Mouse (Mus musculus): ENCODE measurements around the gene Mettl23.
"Not testable (repeated sequence)": the region's sequence is repeated elsewhere in the genome, so short reads cannot be mapped to it uniquely, and the experiment has no call there.

The Mettl23 gene

DNA sequence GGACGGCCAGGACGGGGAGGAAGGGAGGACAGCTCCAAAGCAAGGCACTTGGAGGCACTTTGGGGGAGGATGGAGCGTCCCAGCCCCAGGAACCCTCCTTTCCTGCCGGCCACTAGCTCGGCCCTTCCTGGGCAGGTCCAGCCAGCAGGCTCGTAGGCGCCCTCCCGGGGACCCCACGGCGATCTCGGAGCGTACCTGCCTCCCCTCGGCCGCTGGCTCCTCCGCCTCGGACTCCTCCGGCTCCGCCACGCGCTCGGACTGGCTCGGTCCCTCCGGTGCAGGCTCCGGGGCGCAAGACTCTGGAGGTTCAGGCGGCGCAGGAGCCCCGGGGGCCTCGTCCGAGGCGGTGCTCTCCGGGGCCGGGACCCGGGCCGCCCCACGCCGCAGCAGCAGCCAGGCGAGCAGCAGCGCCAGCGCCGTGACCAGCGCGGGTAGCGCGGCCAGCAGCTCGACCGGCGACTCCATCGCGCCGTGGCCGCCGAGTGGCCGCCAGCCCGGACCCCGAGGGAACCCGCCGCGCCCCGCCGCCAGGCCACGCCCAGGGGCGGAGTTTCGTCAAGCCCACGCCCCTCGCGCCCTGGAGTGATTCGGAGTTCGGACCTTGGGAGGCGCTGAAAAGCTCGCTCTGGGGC lies 15.4 kb upstream of the Mettl23 start, which contains the start of gene Mxra7:
Mxra7 (minus strand) TSS at position 513 of the 632 bp plus-strand sequence.
- POLR2A ChIA-PET: interaction anchor here in 3 of 4 experiments (0.6 to 8.6 kb wide), 30 partner anchors 8 to 210 kb away, joined by 3 to 66 read pairs (median 4); partner anchors contain the start of genes Mfsd11 (in 3 of the 3), Srsf2 (in 3 of the 3), Jmjd6 (in 2 of the 3) and Mettl23 (in 2 of the 3)
- CTCF ChIA-PET: interaction anchor here in 3 of 4 experiments (0.6 to 2.3 kb wide), 17 partner anchors 10 to 230 kb away, joined by 3 to 10 read pairs (median 4); partner anchors contain the start of genes Jmjd6 (in 2 of the 3) and Mettl23 (in 2 of the 3)

DNA sequence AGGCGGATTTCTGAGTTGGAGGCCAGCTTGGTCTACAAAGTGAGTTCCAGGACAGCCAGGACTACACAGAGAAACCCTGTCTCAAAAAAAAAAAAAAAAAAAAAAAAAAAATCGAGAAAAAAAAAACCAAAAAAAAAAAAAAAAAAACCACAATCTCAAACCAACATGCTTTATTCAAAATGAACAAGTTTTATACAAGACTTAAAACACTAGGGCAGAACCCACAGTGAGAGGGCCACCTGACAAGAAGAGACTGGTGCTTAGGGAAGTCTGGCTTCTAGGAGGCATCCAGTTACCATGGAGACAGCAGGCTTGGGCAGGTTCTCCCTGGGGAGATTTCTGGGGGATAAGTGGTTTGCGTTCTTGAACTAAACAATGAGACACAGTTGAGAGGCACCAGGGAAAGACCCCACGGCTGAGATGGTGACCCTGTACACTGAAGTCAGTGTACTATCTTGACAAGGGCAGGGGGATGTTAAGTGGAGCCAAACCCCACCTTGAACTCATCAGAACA lies 10.8 kb upstream of the Mettl23 start:
- ChIA-PET CTCF (interaction anchor here in 1 of 4 experiments (0.6 kb wide), 2 partner anchors 221 to 224 kb away, joined by 3 to 4 read pairs; no protein-coding TSS in a partner anchor), POLR2A (interaction anchor here in 3 of 4 experiments (0.6 to 12.6 kb wide), 11 partner anchors 11 to 335 kb away, joined by 3 to 246 read pairs (median 5); partner anchors contain the start of genes Jmjd6 (in 3 of the 3), Mettl23 (in 3 of the 3), Mfsd11 (in 3 of the 3) and Srsf2 (in 3 of the 3))

DNA sequence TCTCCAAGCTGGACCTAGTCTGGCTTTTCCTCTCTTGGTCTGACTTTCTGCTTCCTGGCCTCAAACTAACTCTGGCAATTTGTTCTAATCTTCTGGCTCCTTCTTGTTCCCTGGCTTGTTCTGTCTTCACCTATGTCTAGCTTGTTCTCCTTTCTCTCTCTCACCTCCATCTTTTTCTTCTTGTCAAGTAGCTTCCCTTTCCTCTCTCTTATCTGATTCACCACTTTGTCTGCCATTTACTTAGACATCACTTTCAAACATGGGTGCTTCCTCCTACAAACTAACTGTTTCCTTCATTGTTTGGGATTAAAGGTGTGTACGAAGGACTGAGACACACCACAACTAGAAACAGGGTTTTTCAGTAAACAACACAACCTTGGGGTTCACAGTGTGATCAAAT lies 8.1 kb upstream of the Mettl23 start:
- CTCF ChIA-PET: interaction anchor here in 2 of 4 experiments (0.5 to 1.5 kb wide), 5 partner anchors 9 to 341 kb away, joined by 3 to 4 read pairs (median 3); partner anchors contain the start of gene Prpsap1 (in 1 of the 2)
- POLR2A ChIA-PET: interaction anchor here in 3 of 4 experiments (0.7 to 12.6 kb wide), 18 partner anchors 8 to 174 kb away, joined by 3 to 246 read pairs (median 4); partner anchors contain the start of genes Jmjd6 (in 3 of the 3), Mettl23 (in 3 of the 3), Mfsd11 (in 2 of the 3) and Srsf2 (in 2 of the 3)

DNA sequence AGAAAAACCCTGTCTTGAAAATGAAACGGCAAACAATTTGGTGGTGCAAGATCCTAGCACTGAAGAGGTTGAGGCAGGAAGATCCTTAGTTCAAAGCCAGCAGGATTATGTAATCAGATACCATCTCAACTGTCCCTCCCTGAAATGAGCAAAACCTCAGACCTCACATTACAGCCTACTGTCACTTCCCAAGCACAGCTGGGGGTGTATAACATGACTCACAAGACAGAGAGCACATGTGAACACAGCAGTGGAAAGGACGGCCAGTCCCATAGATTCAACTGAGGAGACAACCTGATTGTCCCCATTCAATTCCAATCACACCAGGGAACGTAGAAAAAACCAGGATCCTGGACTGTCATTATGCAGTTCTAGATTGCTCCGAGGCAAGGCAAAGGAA lies 6.8 kb upstream of the Mettl23 start:
- CTCF ChIA-PET: interaction anchor here in 1 of 4 experiments (1.0 kb wide), 1 partner anchor 8 kb away, joined by 3 read pairs; no protein-coding TSS in a partner anchor

DNA sequence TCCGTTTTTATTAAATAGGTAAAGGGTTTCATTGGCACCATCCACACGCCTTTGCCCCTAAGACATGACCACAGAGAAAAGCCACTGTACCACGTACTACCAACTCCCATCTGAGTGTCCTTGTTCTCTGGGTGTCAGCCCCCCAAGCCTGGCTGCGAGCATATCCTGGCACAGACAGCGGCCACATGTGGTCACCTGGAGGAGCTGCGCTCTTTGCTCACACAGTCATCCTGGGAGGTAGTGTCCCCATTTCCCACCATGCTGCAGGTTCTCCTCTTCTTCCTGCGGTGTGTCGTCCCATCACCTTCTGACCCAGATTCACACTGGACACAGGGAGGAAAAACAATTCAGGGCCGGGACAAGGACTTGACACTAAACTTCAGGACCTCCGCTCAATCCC lies 5.6 kb upstream of the Mettl23 start:
- POLR2A ChIA-PET: interaction anchor here in 3 of 4 experiments (0.6 to 12.6 kb wide), 10 partner anchors 9 to 167 kb away, joined by 3 to 246 read pairs (median 5); partner anchors contain the start of genes Mfsd11 (in 2 of the 3), Mxra7 (in 2 of the 3) and Srsf2 (in 2 of the 3)
- CTCF ChIA-PET: interaction anchor here in 3 of 4 experiments (0.6 to 0.7 kb wide), 5 partner anchors 10 to 383 kb away, joined by 3 read pairs; partner anchors contain the start of gene Mxra7 (in 2 of the 3)

More for the DNA sequence above, 6.8 kb upstream of the Mettl23 start:
- POLR2A ChIA-PET: interaction anchor here in 2 of 4 experiments (0.6 to 12.6 kb wide), 7 partner anchors 7 to 179 kb away, joined by 3 to 246 read pairs (median 7); partner anchors contain the start of genes Jmjd6 (in 1 of the 2), Mettl23 (in 1 of the 2), Mfsd11 (in 1 of the 2) and Srsf2 (in 1 of the 2)

DNA sequence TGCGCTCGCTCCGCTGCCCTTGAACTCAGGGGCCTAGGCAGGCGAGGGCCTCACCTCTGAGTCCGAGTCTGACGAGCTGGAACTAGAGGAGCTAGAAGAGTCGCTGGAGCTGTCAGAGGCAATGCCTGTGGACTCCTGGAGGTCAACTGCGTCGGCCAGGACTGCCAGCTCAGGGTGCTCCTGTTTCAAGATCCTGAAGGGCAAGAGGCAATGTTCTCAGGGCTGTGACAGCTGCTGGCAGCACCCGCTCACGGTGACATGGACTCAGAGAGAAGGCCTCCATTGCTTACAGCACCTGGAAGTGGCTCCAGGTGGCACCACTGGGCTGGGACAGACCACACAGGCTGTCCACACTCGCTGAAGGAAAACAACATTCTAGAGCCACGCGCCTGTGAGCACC lies 4.1 kb upstream of the Mettl23 start:
- ChIA-PET POLR2A (interaction anchor here (0.6 to 17.9 kb wide), 13 partner anchors 10 to 717 kb away, joined by 3 to 246 read pairs (median 3); partner anchors contain the start of genes Mfsd11 (in 2 of the 4), Mxra7 (in 2 of the 4) and Srsf2 (in 2 of the 4)), CTCF (interaction anchor here in 1 of 4 experiments (0.8 to 1.9 kb wide), 3 partner anchors 11 to 198 kb away, joined by 3 to 7 read pairs (median 3); partner anchors contain the start of gene Mxra7)

DNA sequence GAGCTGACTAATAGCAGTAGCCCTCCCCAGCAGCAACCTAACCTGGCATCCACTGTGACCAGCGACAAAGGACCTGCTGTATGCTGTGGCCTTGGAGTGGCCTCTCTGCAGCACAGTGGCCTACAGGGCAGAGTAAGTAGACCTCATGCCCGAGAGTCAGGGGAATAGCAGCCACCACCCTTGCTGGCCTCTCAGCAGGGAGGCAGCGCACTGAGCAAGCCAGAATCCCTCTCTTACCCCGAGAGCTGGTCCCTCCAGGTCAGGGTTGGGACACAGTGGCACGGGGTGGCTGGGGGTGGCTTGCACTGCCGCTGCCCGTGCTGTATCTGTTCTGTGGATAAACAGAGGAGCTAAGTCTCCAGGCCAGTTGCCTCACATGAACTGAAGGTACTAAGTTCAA lies 3.5 kb upstream of the Mettl23 start:
- ChIA-PET POLR2A (interaction anchor here (0.5 to 17.9 kb wide), 15 partner anchors 9 to 743 kb away, joined by 3 to 246 read pairs (median 3); partner anchors contain the start of genes Mfsd11 (in 3 of the 4), Srsf2 (in 3 of the 4) and Mxra7 (in 2 of the 4)), CTCF (interaction anchor here in 1 of 4 experiments (0.7 to 1.9 kb wide), 3 partner anchors 12 to 215 kb away, joined by 3 to 7 read pairs (median 3); partner anchors contain the start of gene Mxra7)

DNA sequence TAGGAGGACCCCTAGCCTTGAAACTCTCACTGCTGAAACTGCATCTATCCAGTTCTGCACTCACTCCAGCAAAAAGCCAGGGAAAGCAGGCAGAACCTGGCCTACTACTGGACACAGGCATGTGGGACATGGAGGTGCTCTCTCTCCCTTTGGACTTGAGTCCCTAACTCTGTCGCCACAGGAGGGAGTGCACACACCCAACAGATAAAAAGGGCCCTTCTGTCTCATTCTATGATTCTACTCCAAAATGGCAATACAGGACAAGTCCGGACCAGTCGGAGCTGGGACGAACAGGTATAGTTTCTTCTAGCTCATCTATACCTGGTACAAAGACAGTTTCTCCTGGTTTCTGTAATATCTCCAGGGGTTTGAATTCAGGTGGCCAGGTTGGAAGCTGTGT lies 2.3 kb upstream of the Mettl23 start:
- ChIA-PET POLR2A (interaction anchor here (0.5 to 17.9 kb wide), 20 partner anchors 10 to 611 kb away, joined by 3 to 246 read pairs (median 4); partner anchors contain the start of genes Mfsd11 (in 4 of the 4), Srsf2 (in 4 of the 4) and Mxra7 (in 2 of the 4)), CTCF (interaction anchor here in 2 of 4 experiments (0.6 to 1.4 kb wide), 2 partner anchors 32 to 178 kb away, joined by 4 to 7 read pairs; no protein-coding TSS in a partner anchor)

DNA sequence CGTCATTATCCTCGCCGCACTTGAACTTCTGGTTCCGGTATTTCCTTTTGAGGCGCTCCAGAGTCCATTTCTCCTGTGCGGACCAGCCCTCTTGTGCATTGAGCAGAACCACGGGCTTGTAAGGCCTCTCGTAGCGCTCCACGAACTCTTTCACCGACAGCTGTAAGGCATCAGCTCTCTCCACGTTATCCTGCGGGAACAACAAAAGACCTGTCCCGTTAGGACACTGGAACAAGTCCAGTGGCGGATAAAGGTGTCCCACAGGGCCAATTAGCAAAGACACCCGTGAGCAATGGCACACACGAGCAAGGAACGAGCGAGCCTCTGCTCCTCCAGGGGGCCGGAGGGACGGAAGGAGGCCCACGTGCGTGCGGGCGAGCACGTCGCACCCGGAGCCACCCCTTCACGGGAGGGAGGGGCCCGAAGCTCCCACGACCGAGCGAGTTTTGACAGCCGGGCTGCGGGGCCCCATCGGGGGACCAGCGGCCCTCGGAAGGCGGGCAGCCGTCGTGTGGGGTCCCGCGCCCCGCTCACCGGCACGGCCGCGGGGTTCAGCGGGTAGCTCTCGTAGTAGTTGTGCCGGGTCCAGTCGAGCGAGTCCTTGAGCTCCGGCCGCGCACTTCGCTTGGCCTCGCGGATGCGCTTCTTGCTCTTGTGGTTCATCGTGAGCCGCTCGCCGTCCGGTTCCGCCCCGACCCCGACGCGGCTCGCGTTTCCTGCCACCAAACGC lies 382 bp upstream of the Mettl23 start:
- ChIA-PET CTCF (interaction anchor here (0.6 to 1.6 kb wide), 10 partner anchors 9 to 327 kb away, joined by 3 to 7 read pairs (median 3); partner anchors contain the start of gene Mxra7 (in 2 of the 4)), POLR2A (interaction anchor here (0.5 to 17.9 kb wide), 58 partner anchors 8 to 818 kb away, joined by 3 to 246 read pairs (median 4); partner anchors contain the start of genes Mfsd11 (in 4 of the 4), Srsf2 (in 4 of the 4), Mxra7 (in 2 of the 4) and Prcd (in 1 of the 4))

DNA sequence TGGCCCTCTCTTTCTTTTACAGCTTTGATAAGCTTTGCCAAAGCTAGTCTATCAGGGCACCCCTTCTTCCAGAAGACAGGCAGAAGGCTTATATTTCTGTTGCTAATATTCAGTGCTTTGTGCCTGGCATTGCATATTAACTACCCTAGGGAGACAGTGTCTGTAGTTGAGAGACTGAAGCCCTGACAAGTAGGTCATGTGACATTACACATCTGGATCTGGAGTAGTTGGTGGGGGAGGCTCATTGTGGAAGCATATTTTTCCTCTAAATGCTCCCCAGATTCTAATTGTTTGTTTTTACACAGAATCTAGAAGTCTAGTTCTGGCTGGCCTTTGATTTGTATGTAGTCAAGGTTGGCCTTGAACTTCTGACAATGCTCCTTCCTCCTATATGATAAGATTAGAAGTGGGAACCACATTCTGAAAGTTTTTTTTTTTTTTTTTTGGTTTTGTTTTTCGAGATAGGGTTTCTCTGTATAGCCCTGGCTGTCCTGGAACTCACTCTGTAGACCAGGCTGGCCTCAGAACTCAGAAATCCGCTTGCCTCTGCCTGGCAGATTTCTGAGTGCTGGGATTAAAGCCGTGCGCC lies 3.6 kb downstream of the Mettl23 start:
- ChIA-PET POLR2A (interaction anchor here in 3 of 4 experiments (0.8 to 17.9 kb wide), 19 partner anchors 8 to 822 kb away, joined by 3 to 286 read pairs (median 4); partner anchors contain the start of genes Jmjd6 (in 1 of the 3) and Mettl23 (in 1 of the 3)), CTCF (interaction anchor here in 1 of 4 experiments (0.5 kb wide), 1 partner anchor 1561 kb away, joined by 3 read pairs; no protein-coding TSS in a partner anchor)

DNA sequence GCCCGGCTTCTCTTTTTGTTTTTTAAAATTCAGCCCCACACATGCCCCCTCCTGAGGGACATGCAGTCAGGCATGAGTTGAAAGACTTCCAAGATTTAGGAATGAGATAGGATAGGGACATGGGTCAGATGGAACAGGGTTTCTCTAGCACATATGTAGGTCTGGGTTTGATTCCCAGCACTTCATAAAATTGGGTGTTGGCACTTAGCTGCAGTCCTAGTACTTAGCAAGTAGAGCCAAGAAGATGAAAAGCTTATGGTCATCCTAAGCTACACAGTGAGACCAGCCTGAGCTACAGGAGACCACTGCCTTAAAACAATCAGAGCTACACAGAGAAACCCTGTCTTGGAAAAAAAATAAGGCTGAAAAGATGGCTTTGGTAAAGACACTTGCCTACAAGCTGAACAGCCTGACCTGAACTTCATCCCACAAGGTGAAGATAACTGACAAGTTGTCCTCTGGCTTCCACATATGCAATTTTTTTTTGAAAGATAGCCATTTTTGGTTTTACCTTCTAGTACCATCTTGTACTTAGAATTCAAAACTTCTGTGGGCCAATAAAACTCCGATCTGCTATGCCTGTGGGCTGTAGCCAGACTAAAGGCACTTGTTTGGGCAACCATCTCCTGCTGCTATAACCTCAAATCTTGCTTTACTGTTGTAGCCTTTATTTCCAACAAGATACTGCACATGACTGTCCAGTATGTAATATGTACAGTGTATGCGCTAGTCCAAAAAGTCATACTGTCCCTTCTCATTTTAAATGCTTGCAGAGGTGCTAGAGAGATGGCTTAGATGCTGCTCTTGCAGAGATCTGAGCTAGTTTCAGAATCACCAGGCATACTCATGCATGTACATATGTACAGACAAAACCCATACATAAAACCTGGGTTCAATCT lies 4.4 kb downstream of the Mettl23 start:
- ChIA-PET POLR2A (interaction anchor here (0.6 to 17.9 kb wide), 28 partner anchors 9 to 823 kb away, joined by 3 to 286 read pairs (median 4); partner anchors contain the start of genes Exoc7 (in 1 of the 4), Jmjd6 (in 1 of the 4) and Mettl23 (in 1 of the 4)), CTCF (interaction anchor here in 1 of 4 experiments (0.5 kb wide), 1 partner anchor 1560 kb away, joined by 3 read pairs; no protein-coding TSS in a partner anchor)

DNA sequence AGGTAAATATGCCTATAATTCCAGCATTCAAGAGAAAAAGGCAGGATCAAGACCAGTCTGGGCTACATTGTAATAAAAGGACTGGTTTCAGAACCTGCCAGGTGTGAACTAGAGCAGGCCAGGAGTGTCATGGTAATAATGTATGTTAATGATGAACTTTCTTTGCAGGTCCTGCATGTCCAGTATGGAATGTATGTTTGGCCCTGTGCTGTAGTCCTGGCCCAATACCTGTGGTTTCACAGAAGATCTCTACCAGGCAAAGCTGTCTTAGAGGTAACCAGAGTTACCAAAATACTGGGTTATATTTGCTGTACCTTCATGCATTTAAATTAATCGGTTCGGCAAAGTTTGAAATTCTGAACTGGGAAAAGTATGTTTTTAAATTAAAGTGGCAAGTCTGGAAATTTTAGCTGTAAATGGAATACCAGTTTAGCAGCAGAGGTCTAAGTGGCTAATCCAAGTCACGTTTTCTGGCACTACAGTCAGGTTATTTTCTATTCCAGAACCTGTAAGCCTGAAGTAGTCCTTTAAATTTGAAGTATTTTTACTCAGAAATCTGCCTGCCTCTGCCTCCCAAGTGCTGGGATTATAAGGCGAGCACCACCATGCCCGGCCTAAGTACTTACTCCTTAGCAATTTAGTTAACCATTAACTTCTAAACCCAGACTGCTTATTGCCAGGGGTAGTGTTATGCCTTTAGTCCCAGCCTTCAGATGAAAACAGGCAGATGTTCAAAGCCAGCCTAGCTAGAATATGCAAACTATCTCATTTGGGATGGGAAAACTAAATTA lies 5.2 kb downstream of the Mettl23 start:
- ChIA-PET POLR2A (interaction anchor here (0.6 to 17.9 kb wide), 26 partner anchors 9 to 763 kb away, joined by 3 to 286 read pairs (median 3); partner anchors contain the start of genes Exoc7 (in 1 of the 4), Jmjd6 (in 1 of the 4) and Mettl23 (in 1 of the 4)), CTCF (no interaction called here)

DNA sequence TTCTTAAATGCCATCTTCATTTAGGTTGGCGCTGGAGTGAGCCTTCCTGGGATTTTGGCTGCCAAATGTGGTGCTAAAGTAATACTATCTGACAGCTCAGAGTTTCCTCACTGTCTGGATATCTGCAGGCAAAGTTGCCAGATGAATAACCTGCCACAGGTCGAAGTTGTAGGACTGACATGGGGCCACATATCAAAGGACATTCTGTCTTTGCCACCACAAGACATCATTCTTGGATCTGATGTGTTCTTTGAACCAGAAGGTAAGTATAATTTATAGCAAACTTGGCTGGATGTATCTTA lies 5.8 kb downstream of the Mettl23 start:
- POLR2A ChIA-PET: interaction anchor here (0.6 to 17.9 kb wide), 14 partner anchors 10 to 762 kb away, joined by 3 to 286 read pairs (median 3); partner anchors contain the start of genes Exoc7 (in 1 of the 4), Jmjd6 (in 1 of the 4) and Mettl23 (in 1 of the 4)
- CTCF ChIA-PET: not testable (repeated sequence)

DNA sequence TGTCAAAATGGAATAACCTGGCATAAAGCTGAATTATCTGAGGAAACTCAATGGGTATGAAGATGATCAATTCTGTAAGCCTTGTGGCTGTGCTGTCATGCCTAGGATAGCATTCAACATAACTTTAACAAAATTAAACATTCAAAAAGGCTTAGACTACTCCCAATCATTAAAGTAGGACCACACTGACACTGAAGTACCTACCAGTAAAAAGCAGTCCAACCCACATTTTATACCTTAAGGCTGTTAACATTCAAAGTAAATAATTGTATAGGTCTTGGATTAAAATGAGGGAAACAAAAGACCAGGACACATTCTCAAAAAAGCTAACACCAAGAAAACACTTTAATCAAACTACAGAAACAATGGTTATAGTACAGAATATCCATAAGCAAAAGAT lies 6.5 kb downstream of the Mettl23 start:
- POLR2A ChIA-PET: interaction anchor here in 3 of 4 experiments (0.5 to 17.9 kb wide), 8 partner anchors 11 to 176 kb away, joined by 3 to 286 read pairs (median 5); partner anchors contain the start of genes Jmjd6 (in 1 of the 3) and Mettl23 (in 1 of the 3)
- CTCF ChIA-PET: no interaction called here

DNA sequence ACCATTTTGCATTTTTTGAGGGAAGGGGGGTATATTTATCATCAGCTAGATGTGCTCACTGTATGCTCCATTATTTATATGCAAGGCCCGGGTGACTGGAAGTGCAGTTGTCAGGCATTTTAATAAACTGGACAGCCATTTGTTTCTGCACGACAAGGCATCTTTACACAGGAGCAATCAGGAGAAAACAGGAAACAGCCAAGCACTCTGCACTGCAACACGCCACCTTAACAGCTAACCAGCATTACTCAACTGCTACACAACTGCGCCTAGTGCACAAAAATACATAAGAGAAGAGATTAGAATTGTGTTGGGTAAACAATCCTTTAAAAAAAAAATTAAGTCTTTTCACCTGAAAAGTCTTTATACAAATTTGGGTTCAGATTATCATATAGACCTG lies 7.0 kb downstream of the Mettl23 start:
- ChIA-PET CTCF (no interaction called here), POLR2A (interaction anchor here in 3 of 4 experiments (1.1 to 17.9 kb wide), 6 partner anchors 12 to 176 kb away, joined by 4 to 286 read pairs (median 110); partner anchors contain the start of genes Jmjd6 (in 1 of the 3) and Mettl23 (in 1 of the 3))

Measured in embryonic stem cell, embryonic (primary cell).